Mouse (Mus musculus): ENCODE results near the gene E2f7.
A peak's percentile ranks its signal among the peaks of the same experiment; 100 is the strongest.
"Not testable (repeated sequence)": the region's sequence is repeated elsewhere in the genome, so short reads cannot be mapped to it uniquely, and the experiment has no call there.

Gene E2f7

GRCm38 (mm10) chr10:110744686-110745639, at the start of gene E2f7:
E2f7 (plus strand) TSS chr10:110745439.
- DNase-seq (ENCODE audit: low spot score in 2 of 2) = peak; percentile 74 to 84

GRCm38 (mm10) chr10:110701276-110701675, 44.0 kb upstream of the E2f7 start:
- DNase-seq (ENCODE audit: low spot score in 2 of 2) = no peak

GRCm38 (mm10) chr10:110705672-110706071, 39.6 kb upstream of the E2f7 start:
- DNase-seq (ENCODE audit: low spot score in 2 of 2) = no peak

GRCm38 (mm10) chr10:110707390-110708113, 37.7 kb upstream of the E2f7 start:
- DNase-seq (ENCODE audit: low spot score in 2 of 2) = no peak

GRCm38 (mm10) chr10:110716887-110717286, 28.4 kb upstream of the E2f7 start:
- no peak for DNase-seq (ENCODE audit: low spot score in 2 of 2)

- no peak for DNase-seq (ENCODE audit: low spot score in 2 of 2)
Observed at GRCm38 (mm10) chr10:110726431-110726830, 18.8 kb upstream of the E2f7 start.

GRCm38 (mm10) chr10:110727816-110728215, 17.4 kb upstream of the E2f7 start:
- DNase-seq (ENCODE audit: low spot score in 2 of 2) = no peak

- peak; percentile 26 to 70 for DNase-seq (ENCODE audit: low spot score in 2 of 2)
Observed at GRCm38 (mm10) chr10:110733343-110733742, 11.9 kb upstream of the E2f7 start.

GRCm38 (mm10) chr10:110743701-110744100, 1.5 kb upstream of the E2f7 start:
- no peak for DNase-seq (ENCODE audit: low spot score in 2 of 2)

GRCm38 (mm10) chr10:110744120-110744519, 1.1 kb upstream of the E2f7 start:
- no peak for DNase-seq (ENCODE audit: low spot score in 2 of 2)

- no peak for DNase-seq (ENCODE audit: low spot score in 2 of 2)
Observed at GRCm38 (mm10) chr10:110745640-110746032, 397 bp downstream of the E2f7 start.

GRCm38 (mm10) chr10:110749081-110749480, 3.8 kb downstream of the E2f7 start:
- DNase-seq (ENCODE audit: low spot score in 2 of 2) = no peak

GRCm38 (mm10) chr10:110749510-110750305, 4.5 kb downstream of the E2f7 start:
- DNase-seq (ENCODE audit: low spot score in 2 of 2) = no peak

GRCm38 (mm10) chr10:110752849-110753248, 7.6 kb downstream of the E2f7 start:
- DNase-seq (ENCODE audit: low spot score in 2 of 2) = no peak

- no peak for DNase-seq (ENCODE audit: low spot score in 2 of 2)
Observed at GRCm38 (mm10) chr10:110755556-110755955, 10.3 kb downstream of the E2f7 start.

GRCm38 (mm10) chr10:110756271-110756793, 11.1 kb downstream of the E2f7 start:
- DNase-seq (ENCODE audit: low spot score in 2 of 2) = no peak

GRCm38 (mm10) chr10:110760552-110760951, 15.3 kb downstream of the E2f7 start:
- DNase-seq (ENCODE audit: low spot score in 2 of 2) = not testable (repeated sequence)

- no peak for DNase-seq (ENCODE audit: low spot score in 2 of 2)
Observed at GRCm38 (mm10) chr10:110762134-110762884, 17.1 kb downstream of the E2f7 start.

GRCm38 (mm10) chr10:110763416-110763815, 18.2 kb downstream of the E2f7 start:
- DNase-seq (ENCODE audit: low spot score in 2 of 2) = no peak

GRCm38 (mm10) chr10:110769538-110769937, 24.3 kb downstream of the E2f7 start:
- no peak for DNase-seq (ENCODE audit: low spot score in 2 of 2)

GRCm38 (mm10) chr10:110773201-110773600, 28.0 kb downstream of the E2f7 start:
- DNase-seq (ENCODE audit: low spot score in 2 of 2) = no peak
